Mouse (Mus musculus): Measurements from ENCODE around the gene Ptprd.

- TF ChIP-seq TAL1 (IDR thresholded peaks at IDR 0.05; ENCODE audit: low read length) (no peak), CHD1 (IDR thresholded peaks at IDR 0.05; ENCODE audit: low read depth, low read length) (no peak), ETS1 (IDR thresholded peaks at IDR 0.05; ENCODE audit: low read depth, low read length) (no peak), EP300 (IDR thresholded peaks at IDR 0.05; ENCODE audit: low read depth in 1 of 2, low read length in 2 of 2) (no peak), SIN3A (IDR thresholded peaks at IDR 0.05; ENCODE audit: low read length) (no peak), CTCF (IDR thresholded peaks at IDR 0.05 in 2 of 3, conservative IDR thresholded peaks at IDR 0.05 in 1 of 3; ENCODE audit: control insufficient read depth in 1 of 3, insufficient read depth in 1 of 3, low read depth in 2 of 3, low read length in 3 of 3, poor library complexity in 1 of 3, severe bottlenecking in 1 of 3) (no peak), MAX (IDR thresholded peaks at IDR 0.05; ENCODE audit: low read length) (no peak), ZKSCAN1 (IDR thresholded peaks at IDR 0.05; ENCODE audit: low read depth, low read length) (no peak), HCFC1 (IDR thresholded peaks at IDR 0.05; ENCODE audit: low read depth, low read length) (no peak), CHD2 (IDR thresholded peaks at IDR 0.05; ENCODE audit: low read length) (no peak), ZNF384 (IDR thresholded peaks at IDR 0.05; ENCODE audit: low read depth, low read length) (no peak), POLR2A (IDR thresholded peaks at IDR 0.05; ENCODE audit: control insufficient read depth in 1 of 2, insufficient read depth in 1 of 2, low read depth in 1 of 2, low read length in 2 of 2, poor library complexity in 1 of 2) (no peak), USF1 (IDR thresholded peaks at IDR 0.05; ENCODE audit: low read depth, low read length) (no peak)
Measured at GRCm38 (mm10) chr4:76199321-76199720, 2012.4 kb downstream of the Ptprd start.

Measured in MEL (cell line).